Mouse (Mus musculus) lung, postnatal 14 days (tissue): ENCODE measurements around the gene Als2.

Source experiments
- DNase-seq: peaks from one replicate; pipeline ENCODE4 v3.0.0; 2021

Als2 gene

DNA sequence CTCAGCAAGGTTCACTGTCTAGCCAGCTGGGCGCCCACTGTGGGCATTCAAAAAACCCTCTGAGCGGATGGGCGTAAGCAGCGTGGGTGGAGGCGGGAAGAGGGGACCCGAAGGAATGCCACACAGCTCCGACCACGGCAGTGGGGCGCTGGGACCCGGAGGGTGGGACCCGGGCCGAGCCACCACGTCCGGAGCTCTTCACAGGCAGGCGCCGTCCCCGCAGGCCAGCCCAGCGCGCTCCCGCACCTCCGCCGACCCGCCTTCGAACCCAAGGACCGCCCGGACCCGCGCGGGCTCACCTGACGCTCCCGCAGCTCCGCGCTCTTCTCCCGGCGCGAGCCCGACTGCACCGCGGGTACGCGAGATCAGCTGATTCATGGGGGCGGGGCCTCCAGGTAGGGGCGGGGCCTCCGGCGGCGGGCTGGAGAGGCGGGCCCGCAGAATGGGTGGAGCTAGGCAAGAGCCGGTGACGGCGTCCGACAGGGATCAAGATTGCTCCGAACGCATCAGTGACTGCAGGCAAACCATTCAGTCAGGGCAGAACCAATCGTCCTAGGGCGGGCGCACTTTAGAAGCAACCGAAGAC lies at the start of gene Als2:
TSS of gene Als2 (minus strand) at position 376 of the 586 bp plus-strand sequence.
- peak; percentile 99 for DNase-seq

DNA sequence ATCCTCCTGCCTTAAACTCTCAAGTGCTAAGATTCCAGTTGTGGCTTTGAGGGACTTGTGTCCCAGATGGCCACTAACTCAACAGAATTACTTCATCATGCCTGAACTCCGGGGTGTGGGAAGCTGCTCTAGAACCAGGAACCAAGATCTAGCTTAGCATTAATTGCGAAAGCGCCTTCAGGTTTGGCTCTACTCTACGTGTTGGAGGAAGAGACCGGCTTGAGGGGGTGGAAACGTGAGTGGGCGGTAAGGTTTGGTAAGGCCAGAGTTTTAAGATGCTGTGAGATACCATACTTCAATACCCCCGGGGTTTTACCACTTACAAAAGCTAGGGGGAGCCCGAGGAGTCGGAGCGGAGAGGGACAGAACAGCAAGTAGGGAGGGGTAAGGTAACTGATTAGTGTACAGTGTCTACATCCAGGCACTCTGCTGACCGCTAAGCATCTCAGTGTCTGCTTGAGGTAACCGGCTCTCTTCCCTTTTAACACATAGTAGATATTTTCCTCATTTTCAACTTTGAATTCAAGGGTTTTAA lies 49.4 kb upstream of the Als2 start:
- no peak for DNase-seq

DNA sequence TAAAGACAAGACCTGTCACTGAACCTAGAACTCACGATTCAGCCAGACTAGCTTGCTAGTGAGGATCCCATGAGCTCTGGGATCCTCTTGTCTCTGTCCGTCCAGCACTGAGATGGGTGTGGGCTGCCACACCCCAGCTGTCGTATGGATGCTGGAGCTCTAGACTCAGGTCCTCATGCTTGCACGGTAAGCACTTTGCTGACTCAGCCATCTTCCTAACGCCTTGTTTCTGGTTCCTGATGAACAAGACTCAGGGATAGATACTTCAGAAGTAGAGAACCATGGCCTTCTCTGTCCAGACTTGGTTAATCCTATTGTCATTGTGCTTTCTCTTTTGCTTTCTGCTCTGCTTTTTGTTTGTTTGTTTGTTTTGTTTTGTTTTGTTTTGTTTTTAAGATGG lies 48.8 kb upstream of the Als2 start:
- no peak for DNase-seq

DNA sequence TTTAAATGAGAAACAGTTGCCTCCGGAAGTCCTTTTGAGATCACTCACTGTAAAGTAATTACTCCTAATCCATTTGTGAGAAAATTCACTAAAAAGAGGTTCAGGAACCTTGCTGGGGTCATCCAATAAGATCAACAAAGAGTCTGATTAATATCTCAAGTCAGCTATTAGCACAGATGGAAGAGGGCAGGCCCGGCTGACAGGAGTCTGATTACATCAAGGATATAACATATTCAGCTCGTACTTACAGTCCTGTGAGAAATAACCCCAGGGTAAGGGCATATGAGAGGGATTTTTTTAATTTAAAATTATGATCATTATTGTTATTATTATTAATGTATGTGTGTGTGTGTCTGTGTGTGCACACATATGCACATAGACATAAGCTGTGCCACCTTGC lies 35.2 kb upstream of the Als2 start:
- DNase-seq = no peak

DNA sequence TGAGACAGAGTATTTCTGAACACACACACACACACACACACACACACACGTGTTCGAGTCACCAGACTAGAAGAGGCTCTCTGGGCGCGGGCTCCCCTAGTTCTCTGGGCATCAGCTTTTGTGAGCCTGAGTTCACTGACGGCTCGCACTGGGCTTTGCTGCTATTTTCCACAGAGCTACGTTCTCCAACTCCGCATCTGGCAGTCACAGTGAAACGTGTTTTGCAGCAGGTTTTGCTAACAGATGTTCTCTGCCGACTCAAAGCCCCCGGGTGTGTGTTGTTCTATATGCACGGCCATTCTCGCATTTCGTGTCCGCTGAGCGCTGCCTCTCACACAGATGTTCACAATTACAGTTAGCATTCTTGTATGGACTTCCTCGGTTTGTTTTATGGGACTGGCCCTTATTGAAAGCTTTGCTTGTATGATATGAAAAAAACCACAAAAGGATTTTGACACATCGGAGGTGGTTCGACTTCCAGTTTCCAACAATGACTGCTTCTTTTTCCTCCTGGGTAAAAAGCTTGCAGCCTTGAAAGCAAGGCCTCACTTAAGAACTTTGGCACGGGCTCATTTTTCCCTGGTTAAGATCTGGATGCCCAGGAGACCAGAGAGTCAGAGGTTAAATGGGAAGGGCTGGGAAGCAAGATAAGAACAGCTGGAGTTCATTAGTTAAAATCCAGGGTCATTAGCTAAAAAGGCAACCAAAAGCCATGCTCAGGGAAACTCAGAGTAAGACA lies 33.1 kb upstream of the Als2 start:
- DNase-seq = no peak

DNA sequence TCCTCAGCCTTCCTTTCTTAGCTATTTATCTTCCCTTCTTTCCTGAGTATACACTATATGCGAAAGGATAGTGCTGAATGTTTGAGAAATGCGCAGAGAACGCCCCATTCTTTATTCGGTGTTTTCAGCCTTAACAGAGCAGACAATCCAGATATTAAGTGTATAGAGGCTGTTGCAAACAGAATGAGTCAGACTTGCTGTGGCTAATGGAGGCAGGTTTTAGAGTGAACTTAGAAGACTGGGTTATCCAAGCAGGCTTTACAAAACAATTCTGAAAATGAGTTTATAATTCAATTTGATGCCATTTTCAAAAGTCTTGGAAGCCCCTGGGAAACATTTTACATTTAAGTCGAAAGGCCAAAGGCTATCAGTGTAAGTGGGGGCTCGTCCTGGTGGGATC lies 32.4 kb upstream of the Als2 start:
- no peak for DNase-seq

DNA sequence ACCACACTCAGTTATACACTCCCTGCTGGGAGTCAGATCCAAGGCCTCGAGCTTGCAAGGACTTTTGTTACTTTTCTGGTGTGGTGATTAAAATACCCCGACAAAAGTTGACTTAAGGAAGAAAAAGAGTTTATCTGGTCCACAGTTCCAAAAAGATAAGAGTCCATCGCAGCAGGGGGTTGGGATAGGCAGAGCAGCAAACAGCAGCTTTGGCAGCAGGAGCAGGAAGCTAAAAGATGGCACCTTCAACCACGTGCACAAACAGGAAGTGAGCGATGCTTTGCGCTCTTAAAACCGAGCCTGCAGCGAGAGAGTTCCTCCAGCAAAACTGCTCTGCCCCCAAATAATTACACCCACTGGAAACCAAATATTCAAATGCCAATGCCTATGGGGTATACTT lies 31.9 kb upstream of the Als2 start:
- no peak for DNase-seq

DNA sequence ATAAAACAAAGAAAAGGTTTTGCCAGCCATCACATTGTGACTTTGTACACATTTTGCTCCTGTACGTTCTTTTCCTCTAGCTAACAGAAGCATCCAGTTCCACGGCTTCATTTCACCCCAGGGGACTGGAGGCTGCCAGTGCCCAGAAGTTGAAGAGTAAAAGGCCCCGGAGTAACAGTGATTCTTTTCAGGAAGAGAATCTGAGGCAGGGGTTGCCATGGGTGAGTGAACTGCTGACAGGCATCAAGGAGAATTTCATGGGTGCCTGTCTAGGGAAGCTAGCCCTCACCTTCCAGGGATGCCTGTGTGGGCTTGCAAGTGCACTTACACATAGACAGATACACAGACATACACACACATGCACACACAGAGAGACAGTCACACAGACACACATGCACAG lies 20.7 kb upstream of the Als2 start:
- no peak for DNase-seq

DNA sequence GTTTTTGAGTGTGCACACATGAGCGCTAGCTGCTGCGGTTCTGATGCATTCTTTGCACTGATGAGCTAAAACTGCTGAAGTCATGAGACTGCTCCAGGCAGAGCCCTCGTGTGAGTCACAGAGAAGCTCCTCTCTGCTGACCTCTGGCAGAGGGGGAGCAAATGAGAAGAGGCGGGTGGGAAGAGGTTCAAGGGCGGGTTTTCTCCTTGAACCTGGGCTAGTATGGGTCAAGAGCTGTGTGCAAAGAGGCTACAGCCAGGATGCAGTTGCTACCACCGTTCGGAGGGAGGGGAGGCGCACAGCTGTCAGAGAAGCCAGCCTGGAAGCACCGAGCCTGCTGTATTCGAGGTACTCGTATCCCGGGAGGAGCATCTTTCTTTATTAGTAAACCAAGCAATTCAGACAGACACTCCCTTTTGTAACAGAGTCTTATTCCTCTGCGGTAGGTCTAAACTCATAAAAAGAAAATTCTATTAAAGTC lies 19.8 kb upstream of the Als2 start, which contains the start of gene Cdk15:
TSS of gene Cdk15 (plus strand) at position 156 of the 481 bp plus-strand sequence.
- DNase-seq = no peak

DNA sequence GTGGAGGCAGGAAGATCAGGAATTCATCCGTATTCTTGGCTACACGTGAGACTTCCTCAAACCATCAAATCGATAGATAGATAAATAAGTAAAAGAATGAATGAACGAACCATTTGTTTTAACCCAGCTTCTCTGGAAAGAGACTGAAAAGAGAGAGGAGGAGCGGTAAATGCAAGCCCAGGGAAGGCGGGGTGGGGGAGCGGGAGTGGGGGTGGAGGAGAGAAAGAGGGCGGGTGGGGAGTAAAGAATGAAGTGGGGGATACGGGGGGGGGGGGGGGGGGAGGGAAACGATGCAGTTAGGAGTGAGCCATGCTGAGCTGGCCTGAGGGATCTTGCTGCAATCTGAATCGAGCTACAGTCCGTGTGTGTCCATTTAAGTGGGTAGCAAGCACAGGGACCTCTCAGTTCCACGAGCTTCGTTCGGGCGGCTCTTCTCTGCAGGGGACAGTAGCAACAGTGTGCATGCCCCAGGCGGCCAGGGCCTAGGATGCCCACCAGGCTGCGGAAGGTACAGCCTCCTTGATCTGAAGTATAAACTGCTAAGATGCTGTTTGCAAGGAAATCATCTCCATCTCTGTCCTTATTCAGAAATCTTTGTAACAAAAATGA lies 16.4 kb upstream of the Als2 start:
- DNase-seq = no peak

DNA sequence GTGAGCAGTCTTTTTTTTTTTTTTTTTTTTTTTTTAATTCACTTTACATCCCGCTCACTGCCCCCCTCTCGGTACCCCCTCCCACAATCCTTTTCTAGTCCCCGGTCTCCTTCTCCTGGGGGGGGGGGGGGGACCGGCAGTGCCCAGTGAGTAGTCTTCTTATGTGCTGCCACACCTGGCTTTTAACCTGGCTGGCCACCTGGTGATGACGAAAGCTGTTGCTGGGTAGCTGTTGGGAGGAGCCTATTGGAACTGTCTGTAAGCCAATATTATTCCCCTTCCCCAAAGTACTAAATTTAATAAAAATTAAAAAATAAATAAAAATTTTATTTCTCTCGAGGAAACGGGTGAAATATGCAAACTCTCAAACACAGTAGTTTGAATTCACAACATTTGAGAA lies 15.7 kb upstream of the Als2 start:
- DNase-seq = peak; percentile 34

DNA sequence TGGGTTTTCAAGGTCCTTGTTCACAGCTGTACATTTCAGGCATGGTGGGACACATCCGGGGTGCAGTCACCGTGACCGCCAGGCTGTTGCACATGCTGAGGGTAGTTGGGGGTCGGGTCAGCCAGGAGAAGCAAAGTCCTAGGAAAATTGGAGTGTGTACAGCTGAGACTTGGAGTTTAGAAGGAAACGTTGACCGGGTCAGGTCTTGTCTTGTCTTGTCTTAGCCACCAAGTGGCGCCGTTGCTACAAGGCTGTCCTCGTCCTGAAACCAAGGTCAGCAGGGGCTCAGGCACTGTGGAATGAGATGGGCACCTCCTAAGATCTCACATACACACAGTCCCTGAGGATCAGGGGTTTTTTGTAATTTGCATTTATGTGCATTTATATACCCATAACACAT lies 10.6 kb upstream of the Als2 start:
- peak; percentile 57 for DNase-seq

DNA sequence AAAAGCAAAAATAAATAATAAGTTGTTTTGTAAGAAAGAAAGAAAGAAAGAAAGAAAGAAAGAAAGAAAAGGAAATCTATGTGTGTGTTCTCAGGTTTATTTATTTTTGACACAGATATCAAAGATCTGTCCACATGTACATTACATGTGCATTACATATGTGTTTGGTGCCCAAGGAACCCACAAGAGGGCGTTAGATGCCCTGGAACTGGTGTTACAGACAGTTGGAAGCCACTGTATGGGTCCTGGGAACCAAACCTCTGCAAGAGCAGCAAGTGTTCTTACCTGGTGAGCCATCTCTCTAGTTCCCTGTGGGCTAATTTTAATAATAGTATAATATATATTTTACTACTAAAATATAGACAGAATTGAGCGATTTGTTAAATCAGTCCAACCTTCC lies 6.7 kb upstream of the Als2 start:
- no peak for DNase-seq

DNA sequence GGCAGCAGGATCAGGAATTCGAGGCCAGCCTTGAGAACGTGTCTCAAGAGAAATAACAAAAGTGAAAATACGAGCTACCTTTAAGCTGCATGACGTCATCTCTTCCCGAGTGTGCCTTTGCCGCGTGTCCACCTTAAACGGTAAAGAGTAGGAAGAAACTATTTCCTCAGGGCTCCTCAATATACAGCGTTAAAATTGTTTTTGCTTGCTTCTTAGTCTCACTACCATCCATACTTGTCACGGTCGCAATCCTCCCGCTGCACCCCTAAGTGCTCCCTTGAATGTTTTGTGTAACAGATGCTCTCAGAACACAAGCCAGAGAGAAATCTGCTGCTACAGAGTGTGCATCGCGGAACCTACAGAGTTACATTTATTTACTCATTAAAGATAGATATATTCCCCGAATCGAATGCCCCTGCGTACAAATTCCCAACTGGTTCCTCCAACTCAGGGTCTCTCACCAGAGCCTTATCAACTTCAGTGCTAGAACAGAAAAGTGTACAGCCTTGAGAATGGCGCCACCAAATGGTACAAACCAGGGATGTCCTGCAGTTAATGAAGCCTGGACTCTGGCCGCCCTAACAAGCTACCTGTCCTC lies 682 bp upstream of the Als2 start:
- DNase-seq = peak; percentile 75

DNA sequence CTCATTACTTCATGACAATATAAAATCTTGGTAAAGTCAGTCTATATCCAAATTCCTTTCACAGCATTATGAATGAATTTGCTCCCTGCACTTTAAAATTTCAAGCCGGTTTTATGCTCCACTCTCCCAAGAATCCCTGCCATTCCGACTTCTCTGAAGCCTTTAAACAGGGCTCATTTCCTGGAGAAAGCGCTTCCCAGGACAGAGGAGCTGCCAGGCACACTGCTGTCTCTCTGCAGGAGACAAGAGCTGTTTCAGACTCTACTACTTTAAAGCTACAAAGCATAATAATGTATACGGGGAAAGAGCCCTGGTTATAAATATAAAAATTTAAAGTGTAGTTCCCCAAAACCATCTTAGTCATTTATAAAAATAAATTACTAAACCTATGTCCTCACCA lies 7.8 kb downstream of the Als2 start:
- no peak for DNase-seq

DNA sequence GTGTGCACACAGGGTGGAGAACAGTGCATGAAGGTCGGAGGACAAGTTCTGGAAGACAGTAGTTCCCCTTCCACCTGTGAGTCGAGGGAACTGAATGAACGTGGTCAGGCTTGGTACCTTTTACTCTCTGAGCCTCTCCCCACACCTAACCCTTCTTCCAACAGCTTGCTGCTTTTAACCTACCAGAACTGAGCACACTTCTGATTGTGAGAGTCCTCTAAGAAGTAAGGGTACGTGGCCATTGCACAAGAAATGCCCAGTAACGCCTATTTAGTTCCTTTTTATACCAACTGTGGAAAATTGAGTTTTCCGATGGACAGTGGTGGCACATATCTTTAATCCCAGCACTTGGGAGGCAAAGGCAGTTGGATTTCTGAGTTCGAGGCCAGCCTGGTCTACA lies 8.5 kb downstream of the Als2 start:
- DNase-seq = no peak

DNA sequence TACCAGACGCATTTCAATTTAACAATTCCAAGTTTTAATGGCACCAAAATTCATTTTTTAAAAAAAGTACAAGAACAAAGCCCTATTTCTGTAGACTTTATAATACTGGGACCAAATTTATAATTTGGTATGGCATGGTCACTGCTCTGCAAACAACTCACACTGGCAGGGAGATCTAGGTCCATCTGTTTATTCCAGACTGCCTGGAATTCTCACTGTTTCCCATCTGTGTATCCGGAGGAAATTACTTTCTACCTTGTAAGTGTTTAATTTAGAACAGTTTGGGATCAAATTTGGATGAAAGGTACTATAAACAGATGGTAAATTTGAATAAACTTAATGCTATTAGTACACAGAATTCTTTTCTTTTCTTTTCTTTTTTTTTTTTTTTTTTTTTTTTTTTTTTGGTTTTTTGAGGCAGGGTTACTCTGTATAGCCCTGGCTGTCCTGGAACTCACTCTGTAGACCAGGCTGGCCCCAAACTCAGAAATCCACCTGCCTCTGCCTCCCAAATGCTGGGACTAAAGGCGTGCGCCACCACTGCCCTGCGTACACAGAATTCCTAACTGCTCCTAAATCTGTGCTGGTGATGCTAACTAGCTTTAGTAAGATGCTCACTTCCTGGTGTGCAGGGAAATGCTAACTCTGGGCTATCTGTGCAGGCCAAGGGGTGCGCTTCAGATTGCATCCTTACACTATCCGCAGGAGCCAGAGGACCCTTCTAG lies 14.8 kb downstream of the Als2 start:
- no peak for DNase-seq

DNA sequence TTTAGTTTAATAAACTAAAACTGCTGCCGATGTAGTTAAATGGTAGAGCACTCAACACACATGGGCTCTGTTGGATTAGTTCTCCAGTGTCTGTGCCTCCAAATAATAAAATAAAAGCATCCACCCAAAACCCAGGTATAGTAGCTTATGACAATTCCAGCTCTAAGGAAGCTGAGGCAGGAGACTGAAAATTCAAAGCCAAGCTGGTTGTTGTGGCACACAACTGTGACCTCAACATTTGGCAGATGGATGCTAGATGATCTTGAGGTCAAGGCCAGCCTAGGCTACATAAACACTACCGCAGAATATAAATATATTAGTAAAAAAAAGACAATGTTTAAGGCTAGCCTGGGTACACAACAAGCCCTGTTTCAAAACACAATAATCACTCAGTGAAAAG lies 15.4 kb downstream of the Als2 start:
- DNase-seq = no peak

DNA sequence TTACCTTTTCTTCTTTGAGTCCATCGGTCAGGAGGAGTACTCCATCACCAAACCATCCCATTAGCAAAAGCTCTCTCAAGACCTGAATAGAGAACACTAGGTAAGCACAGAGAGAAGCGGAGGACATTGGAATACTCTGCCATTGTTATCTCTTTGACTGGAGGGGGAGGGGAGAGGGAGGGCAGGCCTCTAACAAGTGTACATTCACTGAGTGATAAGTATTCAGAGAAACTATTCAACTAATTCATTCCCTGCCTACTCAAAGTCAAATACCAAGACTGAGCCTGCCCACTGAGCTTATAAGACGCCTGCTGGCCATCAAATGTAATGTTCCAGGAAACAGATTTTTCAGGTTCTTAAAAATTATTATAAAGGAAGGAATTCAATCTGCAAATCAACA lies 16.7 kb downstream of the Als2 start:
- no peak for DNase-seq

DNA sequence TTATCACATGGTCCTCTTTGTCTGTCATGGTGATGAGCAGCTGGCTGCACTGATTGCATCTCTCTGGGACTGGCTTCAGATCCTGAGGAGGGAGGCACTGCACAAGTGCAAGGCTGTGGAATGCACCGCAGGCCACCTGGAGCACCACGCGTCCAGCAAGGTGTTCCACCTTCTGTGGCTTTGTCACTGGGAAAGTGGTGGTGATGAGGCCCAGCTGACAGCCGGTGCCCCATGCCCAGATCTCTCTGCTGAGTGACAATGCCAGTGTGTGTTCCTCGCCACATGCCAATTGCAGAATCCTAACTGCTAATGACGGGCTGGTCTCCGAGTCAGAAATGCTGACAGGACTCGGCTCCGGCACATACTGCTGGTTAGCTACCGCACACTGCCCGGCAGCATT lies 21.6 kb downstream of the Als2 start:
- DNase-seq = no peak

DNA sequence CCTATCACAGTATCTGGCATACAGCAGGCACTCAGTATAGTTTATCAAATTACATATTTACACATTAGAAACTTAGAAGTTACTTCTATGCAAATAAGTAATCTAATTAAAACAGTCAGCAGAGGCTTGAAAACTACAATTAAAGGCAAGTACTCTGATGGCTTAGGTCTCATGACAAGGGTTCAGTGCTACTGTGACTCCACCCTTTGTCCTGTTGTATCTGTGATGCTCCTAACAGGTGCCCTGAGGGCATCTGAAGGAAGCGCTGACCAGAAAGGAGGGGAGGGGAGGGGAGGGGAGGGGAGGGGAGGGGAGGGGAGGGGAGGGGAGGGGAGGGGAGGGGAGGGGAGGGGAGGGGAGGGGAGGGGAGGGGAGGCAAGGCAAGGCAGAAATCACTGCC lies 24.1 kb downstream of the Als2 start:
- no peak for DNase-seq

DNA sequence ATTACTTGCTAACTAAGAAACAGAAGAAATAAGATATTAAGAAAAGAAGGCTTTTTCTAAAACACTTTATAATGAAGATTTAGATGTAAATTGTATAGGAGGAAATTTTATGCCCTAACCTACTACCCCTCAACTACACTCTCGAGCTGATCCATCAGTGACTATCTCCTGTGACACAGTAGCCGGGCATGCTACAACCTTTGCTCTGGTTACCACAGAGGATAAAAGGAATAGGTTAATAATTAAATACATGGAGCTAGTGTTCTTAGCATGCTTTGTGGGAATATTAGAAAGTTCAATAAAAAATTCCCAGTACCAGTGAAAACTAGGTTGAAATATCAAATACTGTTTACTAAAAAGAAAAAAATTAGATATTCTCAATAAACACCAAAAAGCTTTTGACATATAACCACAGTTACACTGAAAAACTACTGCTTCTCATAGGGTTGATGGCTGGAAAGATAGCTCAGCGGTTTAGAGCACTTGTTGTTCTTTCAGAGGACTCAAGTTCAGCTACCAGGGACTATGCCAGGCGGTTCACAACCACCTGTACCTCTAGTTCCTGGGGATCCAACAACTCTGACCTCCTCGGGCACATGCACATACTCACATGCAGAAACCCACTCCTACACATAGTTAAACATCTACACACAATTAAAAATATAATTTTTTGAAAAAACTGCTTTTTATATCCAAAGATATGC lies 24.8 kb downstream of the Als2 start:
- no peak for DNase-seq
